Mouse (Mus musculus): ENCODE measurements around the gene Psme2b. TPM values are rescaled to one million over a fixed set of nuclear protein-coding genes. Genes with fewer than 3 reads are reported as not detected.
"Not testable (repeated sequence)": the region's sequence is repeated elsewhere in the genome, so short reads cannot be mapped to it uniquely, and the experiment has no call there.

Gene Psme2b
- 1.4 and 1.7 TPM in 2 replicates for polyA plus RNA-seq (2014; fragmentation: Nextera tagmentation; extraction: Ambion mirVana)

DNA sequence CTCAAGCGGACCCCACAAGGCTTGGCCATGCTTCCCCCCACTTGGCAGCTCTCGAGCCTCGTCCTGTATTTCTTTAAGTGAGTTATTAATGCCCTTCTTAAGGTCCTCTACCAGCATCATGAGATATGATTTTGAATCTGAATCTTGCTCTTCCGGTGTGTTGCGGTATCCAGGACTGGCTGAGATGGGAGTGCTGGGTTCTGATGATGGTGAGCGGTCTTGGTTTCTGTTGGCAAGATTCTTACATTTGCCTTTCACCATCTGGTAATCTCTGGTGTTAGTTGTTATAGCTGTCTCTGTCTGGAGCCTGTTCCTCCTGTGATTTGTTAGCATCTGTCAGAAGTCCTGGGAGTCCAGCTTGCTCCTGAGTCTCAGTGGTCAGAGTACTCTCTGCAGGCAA lies at the start of gene Psme2b:
Gene Psme2b (minus strand): TSS at position 101 of the 400 bp plus-strand sequence.
- H3K27ac ChIP-seq (replicated peaks; ENCODE audit: low read depth, low read length); ATAC-seq (ENCODE audit: low FRiP score, low TSS enrichment); H3K9ac ChIP-seq (replicated peaks; ENCODE audit: low read length); H3K9me3 ChIP-seq (ENCODE audit: control insufficient read depth, low read length); DNase-seq; H3K27me3 ChIP-seq (ENCODE audit: control insufficient read depth, insufficient read depth, low read length); H3K4me3 ChIP-seq (replicated peaks; ENCODE audit: low read depth, low read length); H3K4me1 ChIP-seq (ENCODE audit: control insufficient read depth, insufficient read depth, low read length); H3K4me2 ChIP-seq (ENCODE audit: low read length); H3K36me3 ChIP-seq (ENCODE audit: control insufficient read depth, insufficient read depth, low read length): not testable (repeated sequence)
- 97% methylated on average over 6 of the region's 6 CpGs for WGBS

DNA sequence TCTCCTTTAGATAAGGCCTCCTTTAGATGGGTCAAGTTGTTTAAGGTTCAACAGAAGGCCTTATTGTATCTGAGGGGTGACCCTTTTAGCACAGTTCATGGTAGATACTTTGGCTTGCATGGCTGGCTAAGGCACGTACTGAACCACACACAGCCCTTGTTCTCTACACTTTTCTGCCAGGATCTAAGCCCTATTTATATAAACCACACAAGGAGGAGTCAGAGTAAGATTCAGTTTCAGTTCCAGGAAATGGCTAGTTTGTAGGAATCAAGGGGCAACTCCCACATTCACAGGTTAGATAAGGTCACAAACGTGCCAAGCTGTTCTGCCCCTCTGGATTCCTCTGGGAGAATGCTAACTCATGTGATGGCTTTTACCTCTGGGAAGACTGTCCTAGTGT lies 48.0 kb upstream of the Psme2b start, which contains the start of gene Tgtp1:
Gene Tgtp1 (minus strand): TSS at position 155 of the 400 bp plus-strand sequence.
- 80% methylated on average over 2 of the region's 2 CpGs for WGBS
- H3K4me1 ChIP-seq (ENCODE audit: control insufficient read depth, insufficient read depth, low read length); H3K9ac ChIP-seq (replicated peaks; ENCODE audit: low read length); H3K9me3 ChIP-seq (ENCODE audit: control insufficient read depth, low read length); ATAC-seq (ENCODE audit: low FRiP score, low TSS enrichment); H3K27me3 ChIP-seq (ENCODE audit: control insufficient read depth, insufficient read depth, low read length); H3K36me3 ChIP-seq (ENCODE audit: control insufficient read depth, insufficient read depth, low read length); DNase-seq; H3K27ac ChIP-seq (replicated peaks; ENCODE audit: low read depth, low read length); H3K4me3 ChIP-seq (replicated peaks; ENCODE audit: low read depth, low read length); H3K4me2 ChIP-seq (ENCODE audit: low read length): not testable (repeated sequence)

DNA sequence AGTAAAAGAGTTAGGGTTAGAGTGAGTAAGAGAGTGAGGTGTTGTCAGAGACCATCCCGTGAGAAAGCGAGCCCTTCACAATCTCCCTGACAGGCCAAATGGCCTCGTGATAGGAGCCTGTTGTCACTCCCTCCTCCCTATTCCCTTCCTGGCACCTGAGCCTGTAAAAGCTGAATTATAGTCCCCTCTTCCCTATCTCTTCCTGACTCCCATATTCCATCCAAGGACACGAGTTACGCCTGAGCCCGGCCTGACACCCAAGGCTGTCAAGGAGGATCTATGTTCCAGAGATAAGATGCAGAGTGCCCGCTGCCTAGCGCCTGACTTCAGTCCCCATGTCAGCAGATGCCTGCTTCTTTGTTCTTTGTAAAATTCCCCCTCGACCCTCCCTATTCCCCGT lies 47.3 kb upstream of the Psme2b start:
- not testable (repeated sequence) for ATAC-seq (ENCODE audit: low FRiP score, low TSS enrichment); H3K9me3 ChIP-seq (ENCODE audit: control insufficient read depth, low read length); H3K9ac ChIP-seq (replicated peaks; ENCODE audit: low read length); H3K4me2 ChIP-seq (ENCODE audit: low read length); H3K4me3 ChIP-seq (replicated peaks; ENCODE audit: low read depth, low read length); DNase-seq; H3K27me3 ChIP-seq (ENCODE audit: control insufficient read depth, insufficient read depth, low read length); H3K36me3 ChIP-seq (ENCODE audit: control insufficient read depth, insufficient read depth, low read length); H3K27ac ChIP-seq (replicated peaks; ENCODE audit: low read depth, low read length); H3K4me1 ChIP-seq (ENCODE audit: control insufficient read depth, insufficient read depth, low read length)
- 77% methylated on average over 10 of the region's 10 CpGs for WGBS

DNA sequence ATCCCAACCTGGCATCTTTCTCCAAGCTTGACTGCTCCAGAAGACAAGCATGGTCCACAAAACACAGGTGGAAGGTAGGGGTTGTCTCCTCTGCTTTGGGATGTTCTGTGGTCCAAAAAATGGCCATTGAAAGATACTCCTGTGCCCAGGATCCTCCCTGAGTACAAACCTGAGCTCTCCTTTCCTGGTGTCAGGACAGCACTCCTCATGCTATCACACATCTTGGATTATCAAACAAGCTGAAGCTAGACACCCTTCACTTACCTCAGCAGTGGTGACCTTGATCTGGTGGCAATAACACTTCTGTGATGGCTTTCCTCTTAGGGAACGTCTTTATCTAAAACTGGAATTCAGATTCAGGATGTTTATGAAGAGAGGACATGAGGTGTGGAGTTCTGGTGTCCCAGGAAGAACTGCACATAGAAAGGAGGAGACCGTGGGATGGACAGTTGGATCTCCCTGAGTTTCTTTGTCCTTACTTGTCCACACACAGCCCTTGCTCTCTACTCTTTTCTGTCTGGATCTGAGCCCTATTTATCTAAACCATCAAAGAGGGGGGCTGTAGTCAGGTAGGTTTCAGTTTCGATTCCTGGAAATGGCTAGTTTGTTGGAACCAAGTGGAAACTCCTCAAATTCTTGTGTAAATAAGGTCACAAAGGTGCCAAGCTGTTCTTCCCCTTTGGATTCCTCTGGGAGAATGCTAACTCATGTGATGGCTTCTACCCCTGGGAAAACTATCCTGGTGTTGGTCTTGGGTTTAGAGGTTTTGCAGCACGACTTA lies 45.9 kb upstream of the Psme2b start, which contains the start of gene Gm12185:
Gene Gm12185 (minus strand): TSS at position 487 of the 781 bp plus-strand sequence.
- not testable (repeated sequence) for DNase-seq; ATAC-seq (ENCODE audit: low FRiP score, low TSS enrichment); H3K27ac ChIP-seq (replicated peaks; ENCODE audit: low read depth, low read length); H3K36me3 ChIP-seq (ENCODE audit: control insufficient read depth, insufficient read depth, low read length); H3K4me2 ChIP-seq (ENCODE audit: low read length); H3K9me3 ChIP-seq (ENCODE audit: control insufficient read depth, low read length); H3K4me3 ChIP-seq (replicated peaks; ENCODE audit: low read depth, low read length); H3K4me1 ChIP-seq (ENCODE audit: control insufficient read depth, insufficient read depth, low read length); H3K9ac ChIP-seq (replicated peaks; ENCODE audit: low read length); H3K27me3 ChIP-seq (ENCODE audit: control insufficient read depth, insufficient read depth, low read length)
- 73% methylated on average over 4 of the region's 4 CpGs for WGBS

DNA sequence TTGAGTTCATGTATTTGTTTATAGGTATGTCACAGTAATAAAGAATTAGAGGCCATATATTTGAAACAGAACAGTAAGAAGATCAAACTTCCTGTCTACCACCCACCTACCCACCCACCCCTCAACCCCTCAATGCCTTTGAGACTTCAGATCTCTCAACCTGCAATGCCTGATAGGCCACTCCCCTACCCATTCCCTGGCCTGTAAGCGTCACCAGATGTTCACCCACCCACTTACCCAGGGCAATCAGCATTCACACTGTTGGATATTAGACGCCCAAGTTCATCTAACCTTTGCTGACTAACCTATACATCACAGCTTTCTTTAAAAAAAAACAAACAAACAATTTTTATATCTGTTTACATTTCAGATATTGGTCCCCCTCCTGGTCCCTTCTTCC lies 44.0 kb upstream of the Psme2b start:
- not testable (repeated sequence) for DNase-seq; H3K4me2 ChIP-seq (ENCODE audit: low read length); H3K9me3 ChIP-seq (ENCODE audit: control insufficient read depth, low read length); H3K4me3 ChIP-seq (replicated peaks; ENCODE audit: low read depth, low read length); H3K36me3 ChIP-seq (ENCODE audit: control insufficient read depth, insufficient read depth, low read length); H3K27me3 ChIP-seq (ENCODE audit: control insufficient read depth, insufficient read depth, low read length); ATAC-seq (ENCODE audit: low FRiP score, low TSS enrichment); H3K27ac ChIP-seq (replicated peaks; ENCODE audit: low read depth, low read length); H3K9ac ChIP-seq (replicated peaks; ENCODE audit: low read length); H3K4me1 ChIP-seq (ENCODE audit: control insufficient read depth, insufficient read depth, low read length)
- WGBS: 80% methylated on average over 2 of the region's 2 CpGs

DNA sequence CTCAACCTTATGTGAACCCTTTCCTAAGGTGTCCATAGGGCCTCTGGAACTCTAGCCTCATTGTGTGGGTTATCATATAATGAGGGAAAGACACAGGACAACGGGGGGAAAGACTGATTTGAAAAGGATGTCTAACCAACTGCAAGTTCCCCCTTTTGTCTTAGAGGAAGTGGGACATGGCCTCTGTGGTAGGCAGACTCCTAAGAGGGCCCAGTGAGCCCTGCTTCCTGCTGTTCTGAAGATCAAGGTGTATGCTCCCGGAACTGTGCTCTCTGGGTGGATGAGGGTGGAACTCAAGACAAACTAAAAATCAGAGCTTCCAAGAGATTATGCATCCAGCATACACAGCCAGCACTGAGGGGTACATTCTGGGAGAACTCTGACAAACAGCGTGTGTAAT lies 42.2 kb upstream of the Psme2b start:
- H3K27me3 ChIP-seq (ENCODE audit: control insufficient read depth, insufficient read depth, low read length); H3K9ac ChIP-seq (replicated peaks; ENCODE audit: low read length); H3K4me1 ChIP-seq (ENCODE audit: control insufficient read depth, insufficient read depth, low read length); H3K36me3 ChIP-seq (ENCODE audit: control insufficient read depth, insufficient read depth, low read length); H3K4me2 ChIP-seq (ENCODE audit: low read length); H3K27ac ChIP-seq (replicated peaks; ENCODE audit: low read depth, low read length); H3K9me3 ChIP-seq (ENCODE audit: control insufficient read depth, low read length); H3K4me3 ChIP-seq (replicated peaks; ENCODE audit: low read depth, low read length); ATAC-seq (ENCODE audit: low FRiP score, low TSS enrichment); DNase-seq: not testable (repeated sequence)
- WGBS: 88% methylated on average over 2 of the region's 3 CpGs

DNA sequence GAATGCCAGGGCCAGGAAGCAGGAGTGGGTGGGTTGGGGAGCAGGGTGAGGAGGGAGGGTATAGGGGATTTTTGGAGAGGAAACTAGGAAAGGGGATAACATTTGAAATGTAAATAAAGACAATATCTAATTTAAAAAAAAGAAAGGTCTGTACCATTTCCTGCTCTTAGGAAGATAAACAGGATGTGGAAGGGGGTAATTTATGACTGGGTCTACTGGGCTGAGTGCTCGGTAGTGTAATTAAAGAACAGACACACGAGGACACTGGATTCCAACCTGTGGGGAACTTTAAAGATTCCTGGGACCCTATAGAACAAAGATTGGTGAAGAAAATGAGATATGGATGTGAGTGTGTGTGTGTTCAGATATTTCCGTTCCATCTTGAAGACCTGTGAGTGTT lies 36.9 kb upstream of the Psme2b start:
- H3K27ac ChIP-seq (replicated peaks; ENCODE audit: low read depth, low read length); ATAC-seq (ENCODE audit: low FRiP score, low TSS enrichment); H3K4me2 ChIP-seq (ENCODE audit: low read length); H3K4me3 ChIP-seq (replicated peaks; ENCODE audit: low read depth, low read length); H3K9me3 ChIP-seq (ENCODE audit: control insufficient read depth, low read length); H3K4me1 ChIP-seq (ENCODE audit: control insufficient read depth, insufficient read depth, low read length); H3K9ac ChIP-seq (replicated peaks; ENCODE audit: low read length); H3K27me3 ChIP-seq (ENCODE audit: control insufficient read depth, insufficient read depth, low read length); DNase-seq; H3K36me3 ChIP-seq (ENCODE audit: control insufficient read depth, insufficient read depth, low read length): not testable (repeated sequence)
- no CpG with 5 or more reads among the region's 3 CpGs for WGBS

DNA sequence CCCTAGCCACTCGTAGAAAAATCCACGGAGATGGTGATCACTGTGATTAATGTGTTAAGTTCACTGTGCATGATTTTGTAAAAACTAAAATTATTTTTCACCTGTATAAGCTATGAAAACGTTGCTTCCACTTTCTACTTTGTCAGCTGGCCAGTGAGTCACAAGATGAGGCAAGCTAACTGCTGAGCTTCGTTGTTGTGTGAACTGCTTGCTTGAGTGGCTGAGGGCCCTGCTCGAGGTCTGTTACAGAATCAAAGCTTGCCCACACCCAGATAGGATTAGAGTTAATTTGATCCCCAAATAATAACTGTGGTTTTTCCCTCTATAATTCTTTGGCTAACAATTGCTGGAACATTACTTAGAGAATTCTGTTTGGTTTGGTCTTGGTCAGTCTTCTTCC lies 34.1 kb upstream of the Psme2b start:
- not testable (repeated sequence) for ATAC-seq (ENCODE audit: low FRiP score, low TSS enrichment); H3K27me3 ChIP-seq (ENCODE audit: control insufficient read depth, insufficient read depth, low read length); H3K27ac ChIP-seq (replicated peaks; ENCODE audit: low read depth, low read length); H3K4me1 ChIP-seq (ENCODE audit: control insufficient read depth, insufficient read depth, low read length); H3K4me2 ChIP-seq (ENCODE audit: low read length); H3K4me3 ChIP-seq (replicated peaks; ENCODE audit: low read depth, low read length); H3K9me3 ChIP-seq (ENCODE audit: control insufficient read depth, low read length); DNase-seq; H3K9ac ChIP-seq (replicated peaks; ENCODE audit: low read length); H3K36me3 ChIP-seq (ENCODE audit: control insufficient read depth, insufficient read depth, low read length)
- no CpG with 5 or more reads among the region's 5 CpGs for WGBS

DNA sequence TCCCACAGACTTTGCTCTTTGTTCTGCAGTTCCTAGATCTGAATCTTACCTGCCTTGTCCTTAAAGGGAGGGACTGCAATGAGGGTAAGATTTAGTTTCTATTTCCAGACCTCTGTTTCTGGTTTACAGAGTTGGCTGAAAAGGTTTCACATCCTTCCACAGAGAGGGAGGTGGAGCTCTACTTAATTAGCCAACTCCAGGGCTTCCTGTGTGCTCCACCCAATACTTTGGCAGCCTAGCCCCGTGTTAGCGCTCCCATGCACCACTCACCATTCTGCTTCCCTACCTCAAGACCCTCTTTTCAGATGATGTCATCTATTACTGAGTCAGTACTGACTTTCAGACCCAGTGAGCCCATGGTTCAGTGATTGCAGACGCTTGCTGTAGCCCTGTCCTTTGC lies 33.3 kb upstream of the Psme2b start, which contains the start of gene 9930111J21Rik1:
Gene 9930111J21Rik1 (minus strand): TSS at position 148 of the 400 bp plus-strand sequence.
- H3K36me3 ChIP-seq (ENCODE audit: control insufficient read depth, insufficient read depth, low read length); H3K4me2 ChIP-seq (ENCODE audit: low read length); H3K27ac ChIP-seq (replicated peaks; ENCODE audit: low read depth, low read length); DNase-seq; H3K9me3 ChIP-seq (ENCODE audit: control insufficient read depth, low read length); H3K9ac ChIP-seq (replicated peaks; ENCODE audit: low read length); ATAC-seq (ENCODE audit: low FRiP score, low TSS enrichment); H3K4me1 ChIP-seq (ENCODE audit: control insufficient read depth, insufficient read depth, low read length); H3K27me3 ChIP-seq (ENCODE audit: control insufficient read depth, insufficient read depth, low read length); H3K4me3 ChIP-seq (replicated peaks; ENCODE audit: low read depth, low read length): not testable (repeated sequence)
- WGBS: no CpG with 5 or more reads among the region's 3 CpGs

Measured in midbrain, embryonic 14.5 days (tissue).